Mouse (Mus musculus) adrenal gland, postnatal 25 days (tissue): Measurements from ENCODE around the gene Rpgrip1l. TPM values are rescaled to one million over a fixed set of nuclear protein-coding genes. Genes with fewer than 3 reads are reported as not detected.

ENCODE experiments used
- DNase-seq: peaks from one replicate; pipeline ENCODE4 v3.0.0; 2021; ENCODE audit warnings: mixed read lengths
- total RNA-seq: library from RNA; stranded (reverse); gene quantifications from 2 replicates; pipeline ENCODE4 v1.2.3, GENCODE M21; 2021

Gene Rpgrip1l
- total RNA-seq, 1 experiment from 2014 or later, result 8.4 TPM

DNA sequence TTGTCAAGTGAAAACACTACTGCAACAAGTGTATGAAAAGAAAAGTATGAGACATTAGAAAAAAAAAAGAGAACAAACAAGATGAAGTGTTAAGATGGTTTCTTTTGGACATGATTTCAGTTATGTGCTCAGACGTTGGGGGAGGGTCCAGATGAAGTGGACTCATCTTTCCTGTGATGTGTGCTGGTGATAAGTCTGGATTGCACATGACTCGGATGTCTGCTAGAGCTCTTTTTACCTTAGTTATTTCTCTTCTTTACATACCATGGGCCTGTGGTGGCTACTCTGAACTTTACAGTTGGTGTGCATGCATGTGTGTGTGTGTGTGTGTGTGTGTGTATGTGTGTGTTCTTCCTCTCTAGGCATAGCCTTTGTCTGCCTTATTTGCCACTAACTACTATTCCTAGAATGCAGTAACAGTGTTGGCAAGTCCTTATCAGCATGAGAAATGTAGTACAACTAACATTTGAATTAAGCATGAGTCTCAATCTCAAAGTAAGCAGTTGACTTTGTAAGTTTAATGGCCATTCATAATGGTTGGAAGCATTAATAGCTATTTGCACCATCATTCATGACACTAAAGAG lies 43.6 kb downstream of the Rpgrip1l start:
- DNase-seq, result no peak

DNA sequence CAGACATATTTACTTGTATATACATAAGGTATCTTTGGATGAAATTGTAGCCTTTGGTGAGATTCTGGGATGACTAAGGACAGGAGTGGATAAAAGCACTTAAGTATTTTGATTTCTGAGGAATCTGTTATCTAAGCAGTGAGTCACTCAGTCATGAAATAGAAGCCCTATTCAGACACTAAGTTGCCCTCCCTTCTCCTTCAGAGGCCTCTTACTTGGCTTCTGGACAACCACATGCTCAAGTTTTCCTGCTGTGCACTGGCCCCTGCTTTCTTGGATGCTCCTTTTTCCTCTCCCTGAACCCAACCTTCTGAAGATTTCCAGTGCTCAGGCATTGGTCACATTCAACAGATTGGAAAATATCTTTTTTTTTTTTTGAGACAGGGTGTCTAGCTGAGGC lies 48.5 kb downstream of the Rpgrip1l start:
- DNase-seq, result no peak

DNA sequence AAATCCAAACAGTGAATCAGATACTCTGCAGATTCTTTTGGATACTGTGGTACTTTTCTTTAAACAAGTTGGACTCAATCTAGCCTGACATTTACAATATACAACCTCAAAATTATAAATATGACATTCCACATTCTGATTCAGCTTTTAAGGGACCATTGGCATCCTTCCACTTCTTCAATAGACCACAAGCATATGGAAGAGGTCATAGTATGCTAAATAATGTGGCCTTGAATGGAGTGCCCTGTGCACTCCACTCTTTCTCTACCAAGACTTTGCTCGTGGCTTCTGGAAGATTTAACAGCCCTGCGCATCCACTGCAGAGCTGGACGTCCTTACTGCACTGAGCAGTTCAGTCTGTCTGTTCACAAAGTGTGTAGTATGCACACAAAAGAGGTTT lies 49.1 kb downstream of the Rpgrip1l start:
- DNase-seq, result no peak

DNA sequence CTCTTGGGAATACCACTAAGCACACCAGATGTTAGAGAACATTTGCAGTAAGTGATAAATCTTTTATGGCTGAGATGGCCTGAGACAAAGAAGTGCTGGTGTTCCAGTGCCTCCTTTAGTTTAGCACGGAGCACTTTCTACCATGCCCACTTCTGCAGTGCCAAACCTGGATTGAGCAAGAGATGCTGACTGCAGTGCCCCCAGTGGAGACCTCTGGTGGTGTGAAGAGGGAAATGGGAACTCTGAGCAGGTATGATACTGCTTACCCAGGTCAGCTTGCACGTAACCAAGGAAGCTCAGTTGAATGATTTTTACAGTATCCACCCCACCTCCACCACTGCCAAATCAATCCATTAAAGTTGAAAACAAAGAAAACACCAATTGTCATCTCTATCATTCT lies 51.5 kb downstream of the Rpgrip1l start:
- DNase-seq, result no peak

DNA sequence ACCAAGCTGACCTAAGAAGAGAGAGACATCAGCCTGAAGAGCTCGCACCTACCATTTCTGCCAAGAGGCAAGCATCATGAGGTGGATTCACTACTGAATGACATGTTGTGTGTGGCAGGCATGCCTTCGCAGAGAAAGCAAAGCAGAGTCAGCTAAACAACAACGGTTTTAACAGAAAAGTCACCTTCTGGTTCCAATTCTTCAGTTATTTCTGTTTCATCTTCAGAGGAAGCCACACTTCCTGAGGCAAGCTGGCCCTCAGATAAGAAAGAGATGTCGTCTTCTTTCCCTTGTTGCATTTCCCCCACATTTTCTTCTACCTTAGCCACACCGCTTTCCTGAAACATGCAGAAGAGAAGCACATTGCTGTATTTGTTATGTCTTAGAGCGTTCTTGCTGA lies 62.1 kb downstream of the Rpgrip1l start:
- no peak for DNase-seq

DNA sequence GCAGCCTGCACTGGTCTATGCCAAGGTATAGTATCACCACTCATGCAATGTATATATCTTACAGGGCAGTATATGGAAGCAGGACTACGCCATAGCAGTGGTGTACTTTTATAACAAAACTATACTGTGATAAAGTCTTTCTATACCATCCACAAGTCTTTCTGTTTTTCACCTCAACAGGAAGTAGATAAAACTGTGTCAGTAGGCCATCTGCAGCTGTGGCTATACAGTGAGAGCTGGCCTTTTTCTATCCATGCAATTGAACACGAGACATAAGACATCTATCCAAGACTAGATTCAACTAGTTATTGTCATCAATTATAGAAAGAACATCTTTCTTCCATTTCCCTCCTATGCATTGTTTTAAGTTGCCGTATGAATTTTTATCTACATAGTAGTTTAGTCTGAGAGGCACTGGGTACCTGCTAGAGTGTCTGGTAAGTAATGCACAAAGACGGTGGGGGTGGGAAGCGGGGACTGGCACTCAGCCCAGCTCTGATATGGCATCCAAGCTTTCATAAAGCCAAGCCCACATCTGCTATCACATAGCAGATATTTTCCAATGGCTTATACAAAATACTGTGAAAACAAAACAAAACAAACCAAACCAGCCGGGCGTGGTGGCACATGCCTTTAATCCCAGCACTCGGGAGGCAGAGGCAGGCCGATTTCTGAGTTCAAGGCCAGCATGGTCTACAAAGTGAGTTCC lies 63.1 kb downstream of the Rpgrip1l start:
- no peak for DNase-seq

DNA sequence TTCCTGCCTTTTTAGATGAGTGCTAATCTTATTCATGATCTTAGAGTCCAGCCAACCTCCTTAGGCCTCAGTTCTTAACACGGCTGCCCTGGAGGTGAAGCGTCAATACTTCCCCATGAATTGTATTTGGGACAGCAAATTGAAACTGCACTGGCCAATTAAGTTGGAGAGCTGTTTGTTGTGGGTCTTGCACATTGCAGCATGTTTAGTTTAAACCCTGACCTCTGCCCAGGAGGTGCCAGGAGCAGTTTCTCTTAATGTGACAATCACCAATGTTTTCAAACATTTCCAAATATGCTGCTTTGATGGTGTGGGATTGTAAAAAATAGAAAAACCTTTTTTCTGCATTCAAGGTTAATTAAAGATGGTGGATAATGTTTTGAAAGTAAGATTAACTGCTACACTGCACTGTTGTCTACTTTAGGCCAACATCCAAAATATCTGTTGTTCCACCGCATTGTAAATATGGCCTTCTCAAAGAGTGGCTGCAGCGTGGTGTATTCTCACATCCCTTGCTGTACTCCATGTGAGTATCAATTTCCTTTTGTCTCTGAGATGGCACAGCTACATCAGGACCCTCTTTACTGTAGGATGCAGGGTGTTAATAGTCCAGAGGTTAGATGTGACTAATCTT lies 67.1 kb downstream of the Rpgrip1l start:
- no peak for DNase-seq

DNA sequence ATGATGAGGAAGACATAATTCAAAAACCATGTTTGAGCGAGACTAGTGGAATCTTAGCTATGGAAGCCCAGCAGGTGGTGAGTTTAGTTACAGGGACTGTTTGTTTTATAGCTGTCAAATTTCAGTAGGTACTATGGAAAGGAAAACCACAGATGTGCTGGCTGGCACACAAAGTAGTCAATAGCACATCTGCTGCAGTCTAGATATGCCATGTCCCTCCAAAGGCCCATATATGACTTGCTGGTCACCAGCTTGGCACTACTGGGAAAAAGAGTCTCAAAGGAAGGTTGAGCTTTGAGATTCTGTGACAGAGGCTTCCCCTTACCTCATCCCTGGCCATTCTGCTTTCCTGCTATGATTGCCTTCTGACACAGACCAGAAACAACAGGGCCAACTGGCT lies 70.3 kb downstream of the Rpgrip1l start:
- DNase-seq, result no peak

DNA sequence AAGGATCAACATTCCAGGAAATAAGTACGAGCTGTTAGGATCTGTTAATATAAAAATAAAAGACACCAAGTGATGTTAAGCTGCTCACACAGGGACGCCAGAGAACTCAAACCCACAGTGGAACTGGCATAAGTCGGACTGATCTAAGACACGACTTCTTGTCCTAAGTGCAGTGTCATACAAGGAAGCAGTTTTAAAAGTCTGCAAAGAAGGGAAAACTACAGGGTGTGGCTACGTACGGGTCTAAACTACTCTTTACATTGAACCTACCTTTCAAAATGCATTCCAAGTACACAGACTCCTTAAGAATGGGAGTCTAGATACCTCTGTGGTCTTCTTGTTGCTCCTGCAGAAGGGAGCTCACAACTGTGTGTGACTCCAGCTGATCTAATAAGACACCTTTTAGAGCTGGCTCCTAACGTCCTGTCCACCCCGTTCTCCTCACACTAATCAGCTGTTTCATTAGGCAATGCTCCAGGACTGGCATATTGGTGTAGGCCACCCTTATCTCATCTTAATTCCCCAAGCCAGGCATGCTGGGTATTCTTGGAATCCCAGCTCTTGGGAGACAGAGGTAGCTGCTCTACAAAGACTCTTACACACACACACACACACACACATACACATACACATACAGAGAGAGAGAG lies 71.1 kb downstream of the Rpgrip1l start:
- no peak for DNase-seq

DNA sequence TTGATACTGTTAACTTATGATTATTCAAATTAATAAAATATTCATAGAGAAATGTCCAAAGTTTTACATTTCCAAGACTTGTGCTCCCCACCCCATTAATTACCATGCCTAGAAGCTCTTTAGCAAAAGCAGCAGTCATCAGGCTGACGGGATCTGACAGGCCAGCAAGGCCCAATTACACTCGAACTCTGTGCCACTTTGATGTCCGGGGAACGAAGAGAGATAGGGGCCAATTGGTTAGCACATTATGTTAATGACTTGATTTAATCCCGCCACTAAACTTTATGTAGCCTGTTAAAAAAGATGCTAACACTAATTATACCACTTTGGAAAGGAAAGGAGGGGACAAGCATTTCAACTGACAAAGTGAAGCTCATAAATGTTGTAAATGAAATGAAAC lies 71.7 kb downstream of the Rpgrip1l start:
- no peak for DNase-seq

DNA sequence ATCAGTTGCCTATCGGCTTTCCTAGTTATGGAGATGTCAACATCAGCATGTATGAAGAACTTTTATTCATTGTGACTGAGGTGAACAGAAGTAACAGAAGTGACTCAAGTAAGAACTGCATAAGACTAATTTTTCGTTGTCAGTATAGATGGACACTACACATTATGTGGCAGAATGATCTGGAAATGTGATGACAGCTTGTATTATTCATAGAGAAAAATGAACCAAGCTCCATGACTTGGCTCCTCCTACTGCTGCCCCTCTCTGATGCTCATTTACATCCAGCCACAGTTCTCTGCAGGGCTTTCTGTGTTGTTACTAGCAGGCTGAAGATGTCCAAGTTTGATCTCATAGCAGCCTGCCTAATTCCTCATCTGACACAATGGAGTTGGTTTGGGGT lies 75.9 kb downstream of the Rpgrip1l start:
- no peak for DNase-seq

DNA sequence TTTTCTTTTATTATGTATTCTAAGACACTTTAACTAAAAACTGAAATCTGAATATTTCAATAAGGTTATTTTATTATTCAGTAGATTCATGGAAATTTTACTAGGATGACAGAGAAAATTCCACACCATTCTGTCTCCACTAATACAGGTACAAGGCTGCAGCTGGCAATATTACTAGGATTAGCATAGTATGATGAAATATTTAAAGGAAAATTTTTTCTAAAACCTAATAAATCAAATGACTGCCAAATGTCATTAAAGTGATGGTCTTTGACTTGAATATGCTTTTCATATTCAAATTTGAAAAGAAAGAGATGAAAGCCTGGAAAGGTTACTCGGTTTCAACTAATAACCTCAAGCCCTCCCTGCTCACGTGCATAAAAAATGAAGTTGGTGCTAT lies 79.0 kb downstream of the Rpgrip1l start:
- DNase-seq, result no peak

DNA sequence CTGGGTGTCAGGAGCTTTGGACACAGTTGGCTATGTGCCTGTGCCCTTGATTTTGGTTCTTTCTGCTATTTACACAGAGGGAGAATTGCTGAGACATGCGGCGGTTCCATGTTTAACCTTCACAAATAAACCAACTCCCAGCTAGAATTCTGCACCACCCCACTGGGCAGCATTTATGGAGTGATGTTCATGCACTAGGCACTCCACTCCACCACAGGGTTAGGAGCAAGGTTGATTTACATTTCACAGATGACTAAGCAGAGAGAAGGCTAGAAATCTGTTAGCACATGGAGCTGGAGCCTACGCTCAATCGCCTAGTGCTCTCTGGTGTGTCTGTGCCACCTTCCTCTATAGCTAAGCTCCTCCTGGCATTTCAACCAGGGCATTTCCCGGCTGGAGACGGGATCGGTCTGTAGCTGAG lies 85.6 kb downstream of the Rpgrip1l start:
- peak; percentile 4 for DNase-seq

DNA sequence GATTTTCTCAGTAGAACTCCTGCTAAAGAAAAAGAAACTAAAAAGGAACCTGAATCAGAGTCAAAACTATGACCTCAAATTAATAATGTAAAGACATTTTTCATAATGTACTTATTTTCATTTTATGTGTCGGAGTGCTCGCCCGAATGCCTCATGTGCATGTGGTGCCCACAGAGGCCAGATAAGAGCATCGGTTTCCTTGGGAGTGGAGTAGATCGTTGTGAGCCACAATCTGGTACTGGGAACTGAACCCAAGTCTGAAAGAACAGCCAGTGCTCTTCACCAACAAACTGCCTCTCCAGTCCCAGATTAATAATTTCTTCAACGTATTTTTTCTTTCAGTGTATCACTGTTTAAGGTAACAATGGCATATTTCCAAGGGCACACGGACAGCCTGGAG lies 88.8 kb downstream of the Rpgrip1l start:
- no peak for DNase-seq

DNA sequence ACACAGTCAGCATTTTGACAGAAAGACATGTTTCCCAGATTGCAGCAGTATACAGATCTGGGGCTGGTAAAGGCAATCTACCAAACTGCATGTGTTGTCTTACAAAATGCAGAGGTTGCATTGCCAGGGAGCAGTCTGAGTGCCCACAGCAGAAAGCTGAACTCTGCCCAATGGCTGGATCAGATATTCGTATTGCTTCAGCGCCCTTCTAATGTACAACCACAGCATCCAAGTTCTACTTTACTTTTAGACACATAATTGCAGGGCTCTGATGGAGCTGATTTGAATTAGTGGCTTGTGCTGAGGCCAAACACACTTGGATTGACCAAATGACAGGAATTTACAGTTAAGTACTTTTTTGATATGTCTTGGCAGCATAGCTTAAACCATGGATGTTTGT lies 91.2 kb downstream of the Rpgrip1l start:
- DNase-seq, result no peak

DNA sequence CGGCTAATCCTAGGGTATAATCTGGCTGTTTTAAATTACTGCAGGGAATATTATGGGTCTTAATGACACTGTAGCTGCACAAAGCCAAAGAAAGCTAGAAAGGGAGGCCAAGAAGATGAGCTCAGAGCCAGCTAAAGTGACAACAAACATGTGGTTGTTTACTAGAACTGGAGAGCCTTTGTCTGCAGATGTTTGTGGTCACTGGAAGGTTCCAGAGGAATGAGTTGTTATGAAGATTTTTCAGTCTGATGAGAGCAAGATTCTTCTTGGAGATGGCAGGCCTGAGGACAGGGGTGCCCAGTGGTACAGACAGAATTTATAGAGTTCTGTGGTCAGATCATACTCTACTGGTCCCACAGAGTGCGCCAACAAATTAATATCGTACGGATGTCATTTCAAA lies 94.8 kb downstream of the Rpgrip1l start:
- DNase-seq, result no peak

DNA sequence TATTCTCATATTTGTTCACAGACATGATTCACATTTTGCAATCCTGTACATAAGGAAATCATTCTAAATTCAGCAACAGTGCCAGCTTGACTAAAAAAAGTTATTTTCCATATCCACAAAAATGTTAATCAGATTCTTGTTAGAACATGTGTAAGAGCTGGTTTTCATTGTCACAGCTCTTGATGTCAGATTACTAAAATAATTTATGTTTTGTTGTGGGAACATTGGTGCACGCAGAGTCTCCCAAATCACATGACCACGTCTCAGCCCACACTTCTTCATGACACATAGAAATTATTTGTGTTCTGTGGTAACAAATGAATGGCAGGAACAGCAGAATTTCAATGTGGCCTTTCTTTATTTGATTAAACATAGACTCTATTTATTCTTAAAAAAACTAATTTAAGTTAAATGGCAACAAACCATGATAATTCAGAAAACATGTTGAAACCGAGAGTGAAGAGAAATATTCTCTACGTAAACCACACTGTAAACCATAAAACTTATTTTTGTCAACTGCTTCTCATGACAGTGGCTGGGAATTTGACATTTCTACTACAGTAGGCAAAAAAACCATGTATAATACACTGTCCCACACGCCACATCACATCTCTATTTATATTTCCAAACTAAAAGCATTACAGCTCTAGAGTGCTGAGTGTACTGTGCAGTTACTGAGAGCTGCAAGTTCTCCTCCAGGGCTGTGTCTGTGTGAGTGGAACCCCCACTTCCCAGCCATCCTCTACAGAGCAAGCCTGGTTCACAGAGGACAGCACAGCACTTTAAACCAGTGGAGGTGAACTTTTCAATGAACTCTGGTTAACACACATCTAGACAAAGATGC lies 95.8 kb downstream of the Rpgrip1l start:
- DNase-seq, result no peak

DNA sequence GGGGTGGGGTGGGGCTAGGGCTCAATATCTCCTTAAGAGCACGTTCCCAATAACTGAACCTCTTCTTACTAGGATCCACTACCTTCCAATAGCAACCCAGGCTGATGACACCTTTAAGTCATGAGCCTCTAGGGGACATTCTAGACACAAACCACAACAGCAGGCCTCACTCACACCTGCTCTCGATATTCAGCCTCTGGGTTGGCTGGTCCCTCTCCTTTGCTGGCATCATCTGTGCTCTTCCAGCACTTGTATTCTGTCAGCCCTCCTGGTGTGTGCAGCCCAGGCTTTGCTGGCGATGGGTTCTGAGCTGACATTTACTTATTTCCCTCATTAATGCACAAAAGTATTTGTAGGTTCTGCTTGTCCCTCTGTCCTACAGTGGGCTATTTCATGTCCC lies 98.8 kb downstream of the Rpgrip1l start:
- DNase-seq, result no peak

DNA sequence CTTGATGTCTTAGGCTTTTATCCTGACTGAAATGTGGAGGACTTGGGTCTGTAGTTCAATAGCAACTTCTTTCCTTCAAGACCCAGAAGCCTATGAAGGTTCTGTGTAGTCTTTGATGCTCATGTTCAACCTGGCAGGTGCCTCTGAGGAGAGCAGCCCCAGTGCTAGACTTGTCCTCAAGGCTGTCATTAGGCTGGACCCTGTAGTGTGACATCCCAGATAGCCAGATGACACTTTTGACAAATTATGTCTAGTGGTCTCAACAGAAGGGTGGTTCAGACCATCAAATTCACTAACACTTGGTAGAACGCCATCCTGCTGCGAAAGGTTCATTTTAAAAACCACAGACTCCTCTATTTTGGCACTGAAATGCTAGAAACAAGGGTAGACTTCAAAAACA lies 100.1 kb downstream of the Rpgrip1l start:
- DNase-seq, result no peak

DNA sequence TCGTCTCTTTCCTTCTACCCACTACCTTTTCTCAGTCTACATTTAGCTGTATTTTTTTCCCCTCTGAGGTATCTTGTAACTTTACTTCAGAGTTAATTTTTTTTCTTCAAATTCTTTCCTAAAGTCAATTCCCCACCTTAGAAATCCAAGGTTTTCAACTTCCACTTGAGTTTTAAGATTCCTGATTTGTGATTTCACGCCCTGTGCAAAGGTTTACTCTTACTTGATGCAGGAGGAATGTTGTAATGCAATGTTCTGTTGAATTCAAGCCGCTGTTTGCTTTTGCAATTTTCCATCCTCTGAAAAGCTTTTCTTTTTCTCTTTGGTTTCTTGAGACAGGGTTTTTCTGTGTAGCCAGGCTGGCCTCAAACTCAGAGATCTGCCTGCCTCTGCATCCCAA lies 103.4 kb downstream of the Rpgrip1l start:
- no peak for DNase-seq

DNA sequence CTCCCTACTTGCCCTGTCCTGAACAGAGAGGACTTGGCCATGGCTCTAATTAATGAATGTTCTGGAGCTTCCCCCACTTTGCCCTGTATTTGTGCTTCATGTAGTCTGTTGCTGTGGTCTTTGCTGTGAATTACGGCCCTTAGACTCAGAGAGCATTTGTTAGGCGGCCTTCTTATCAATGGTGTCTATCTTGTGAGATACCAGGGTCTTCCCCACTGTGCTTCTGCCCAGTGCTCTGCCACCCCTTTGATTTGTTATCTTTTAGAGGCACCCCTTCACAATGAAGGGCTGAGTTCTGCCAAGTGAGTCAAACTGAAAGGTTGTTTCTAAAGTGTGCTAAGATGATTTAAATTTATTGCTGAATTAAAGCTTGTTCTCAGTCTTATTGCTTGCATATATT lies 105.4 kb downstream of the Rpgrip1l start:
- no peak for DNase-seq

DNA sequence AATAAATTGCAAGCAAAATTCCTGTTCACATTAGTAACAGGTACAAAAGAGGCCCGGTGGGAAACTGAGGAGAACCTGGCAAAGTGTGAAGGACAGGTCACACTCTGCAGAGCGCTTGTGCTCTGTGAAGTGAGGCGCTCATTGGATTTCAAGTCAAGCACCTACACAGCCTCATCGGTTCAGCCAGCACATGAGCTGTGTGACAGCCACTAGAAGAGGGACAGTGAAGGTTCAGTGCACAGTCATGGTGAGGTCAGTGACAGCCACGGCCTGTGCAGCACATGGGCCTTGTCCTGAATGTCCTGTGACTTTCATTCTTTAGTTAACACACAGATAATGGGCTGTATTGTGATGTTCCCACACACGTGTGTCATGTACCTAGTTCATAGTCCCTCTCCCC lies 107.2 kb downstream of the Rpgrip1l start:
- no peak for DNase-seq

DNA sequence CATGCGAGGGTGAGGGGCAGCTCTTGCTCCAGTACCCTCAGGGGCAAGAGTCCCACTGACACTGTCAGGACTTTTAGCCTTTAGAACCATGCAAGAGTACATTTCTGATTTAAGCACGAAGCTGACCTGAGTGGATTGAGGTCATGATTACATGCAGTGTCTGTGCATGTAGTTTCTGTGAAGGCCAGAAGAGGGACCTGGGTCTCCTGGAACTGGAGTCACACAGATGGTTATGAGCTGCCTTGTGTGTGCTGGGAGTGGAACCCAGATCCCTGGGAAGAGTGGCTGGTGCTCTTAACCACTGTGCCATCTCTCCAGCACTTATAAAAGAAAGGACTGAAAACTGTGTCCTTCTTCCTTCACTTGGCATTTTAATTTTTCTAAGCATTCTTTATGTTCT lies 111.9 kb downstream of the Rpgrip1l start:
- DNase-seq, result no peak
